Mouse (Mus musculus): ENCODE measurements at regions not wholly inside any gene's neighbourhood (a gene's known extent, or its start where the extent isn't known, plus 50 kb on each side); places are given as distances from the start of the nearest gene placed in this dataset.

DNA sequence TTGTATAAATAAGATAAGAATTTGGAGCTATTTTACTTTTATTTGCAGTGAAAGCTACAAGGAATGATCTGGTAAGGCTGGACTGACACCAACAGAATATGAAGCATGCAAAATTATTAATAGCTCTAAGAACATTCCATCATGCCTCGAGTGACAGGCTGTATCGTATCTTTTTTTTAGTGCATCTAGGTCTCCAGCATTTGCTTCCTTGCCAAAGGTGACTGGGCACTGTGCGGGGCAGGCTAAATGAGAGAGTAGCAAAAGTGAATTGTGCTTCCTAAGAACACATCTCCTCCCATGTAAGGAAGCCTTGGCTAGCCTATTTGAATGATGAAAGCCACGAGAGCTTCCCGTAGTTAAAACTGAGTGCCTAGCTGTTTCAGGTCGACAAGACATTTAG is 261.5 kb upstream of the Ndst3 start:
- no peak for DNase-seq

DNA sequence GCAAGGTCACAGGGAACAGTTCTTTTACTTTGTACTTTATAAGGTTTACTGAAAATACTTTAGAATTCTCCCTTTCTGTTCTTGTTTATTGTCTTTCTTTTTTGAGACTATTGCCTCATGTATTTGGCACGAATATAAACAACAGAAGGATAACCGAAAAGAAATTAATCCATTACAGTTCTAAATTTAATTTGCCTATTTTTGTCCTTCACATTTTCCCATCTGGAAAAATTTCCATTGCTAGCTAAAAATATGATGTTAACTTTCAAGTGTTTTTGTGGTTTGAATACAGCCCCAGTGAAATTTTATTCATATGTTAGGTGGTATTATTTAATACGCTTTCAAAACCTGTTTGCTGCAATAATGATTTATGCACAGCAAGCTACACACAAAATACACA is 276.7 kb upstream of the Ndst3 start:
- no peak for DNase-seq

DNA sequence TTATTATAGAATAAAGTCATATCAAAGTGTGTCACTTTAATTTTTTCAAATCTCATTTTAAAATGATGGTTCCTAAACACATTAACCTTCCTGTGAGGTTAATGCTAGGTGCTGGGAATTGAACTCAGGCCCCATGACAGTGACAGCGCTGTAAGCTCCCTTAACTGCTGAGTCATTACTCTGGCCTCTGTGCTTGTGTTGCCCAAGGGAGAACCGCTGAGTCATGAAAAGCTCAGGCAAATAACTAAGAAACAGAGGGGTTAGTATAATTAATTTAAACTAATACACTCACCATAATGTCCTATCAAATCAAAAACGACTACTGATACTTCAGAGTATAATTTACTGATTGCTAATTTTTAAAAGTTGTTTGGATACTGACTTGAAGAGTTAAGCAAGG is 281.7 kb upstream of the Ndst3 start:
- DNase-seq: no peak

DNA sequence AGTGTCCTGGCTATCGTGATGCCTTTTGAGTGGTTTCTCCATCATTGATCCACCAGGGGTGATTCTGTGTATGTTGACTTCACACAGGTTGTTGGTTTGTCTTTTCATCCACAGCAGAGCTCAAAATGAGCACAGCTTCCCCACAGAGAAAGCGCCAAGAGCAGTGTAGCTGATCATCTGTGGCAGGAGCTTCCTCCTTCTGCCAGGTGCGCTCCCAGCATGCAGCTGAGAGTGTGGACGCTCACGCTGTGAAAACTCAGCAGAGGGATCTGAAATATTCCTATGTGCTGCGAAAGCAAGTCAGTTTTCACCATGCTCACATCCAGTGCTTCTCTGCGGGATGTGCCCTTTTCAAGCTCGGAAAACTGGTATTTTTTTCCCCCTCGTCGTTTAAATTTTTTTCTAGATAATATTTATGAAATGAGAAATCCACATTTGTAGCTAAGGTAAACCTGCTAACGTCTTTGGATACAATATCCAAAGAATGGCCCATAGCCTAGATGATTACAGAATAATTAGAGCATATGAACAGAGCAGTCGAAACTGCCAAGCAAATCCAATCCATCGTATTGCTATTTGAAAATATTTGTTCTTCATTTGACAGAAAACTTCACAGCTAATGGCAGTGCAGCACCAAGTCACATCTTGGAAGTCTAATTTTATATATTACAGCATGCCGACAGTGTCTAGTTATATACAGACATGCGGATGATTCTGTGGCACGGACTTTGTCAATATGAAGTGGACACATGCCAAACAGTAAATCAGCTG is 283.3 kb upstream of the Ndst3 start:
- no peak for DNase-seq

GRCm38 (mm10) chr3:123976475-123976874 is 285.8 kb upstream of the Ndst3 start:
- DNase-seq: no peak

DNA sequence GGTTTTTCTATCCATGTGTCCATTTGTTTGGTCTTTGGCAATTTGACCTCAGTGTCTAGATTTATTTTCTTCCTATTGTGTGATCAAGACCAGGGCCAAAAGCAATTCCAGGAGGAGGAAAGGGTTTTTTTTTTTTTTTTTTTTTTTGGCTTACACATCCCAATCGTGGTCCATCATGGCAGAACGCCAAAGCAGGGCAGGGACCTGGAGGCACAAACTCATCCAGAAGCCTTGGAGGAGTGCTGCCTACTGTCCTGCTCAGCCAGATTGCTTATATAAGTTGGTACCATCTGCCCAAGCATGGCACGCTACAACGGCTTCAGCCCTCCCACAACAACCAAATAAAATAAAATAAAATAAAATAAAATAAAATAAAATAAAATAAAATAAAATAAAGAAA is 286.5 kb upstream of the Ndst3 start:
- no peak for DNase-seq

GRCm38 (mm10) chr3:123983045-123983444 is 292.4 kb upstream of the Ndst3 start:
- DNase-seq: no peak

GRCm38 (mm10) chr3:123983530-123983929 is 292.9 kb upstream of the Ndst3 start:
- DNase-seq: no peak

GRCm38 (mm10) chr3:123984028-123984427 is 293.4 kb upstream of the Ndst3 start:
- peak in 1 of 2 experiments; percentile 0 for DNase-seq

DNA sequence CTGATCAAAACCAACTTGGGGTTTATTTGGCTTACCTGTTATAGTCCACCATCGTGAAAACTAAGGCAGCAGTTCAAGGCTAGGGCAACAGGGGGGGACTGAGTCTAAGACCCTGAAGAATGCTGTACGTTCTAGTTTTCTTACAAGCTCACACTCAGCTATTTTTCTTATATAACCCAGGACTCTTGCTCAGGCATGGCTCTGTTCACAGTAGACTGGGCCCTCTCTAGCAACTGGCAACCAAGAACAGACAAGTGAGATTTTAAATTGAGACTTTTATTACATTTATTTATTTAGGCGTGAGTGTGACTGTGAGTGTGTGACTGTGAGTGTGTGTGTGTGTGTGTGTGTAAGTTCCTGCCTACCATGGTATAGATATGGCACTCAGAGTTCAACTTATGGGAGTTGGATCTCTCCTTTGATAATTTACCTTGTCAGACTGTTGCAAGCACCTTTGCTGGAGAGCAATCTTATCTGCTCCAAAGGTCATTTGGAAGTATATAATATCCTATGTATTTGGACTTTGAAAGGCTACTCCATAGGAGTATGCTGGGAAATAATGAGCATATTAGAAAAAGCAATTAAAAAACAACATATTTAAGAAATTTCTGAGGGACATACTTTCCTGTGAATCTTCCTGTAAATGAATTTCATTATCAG is 309.4 kb upstream of the Ndst3 start:
- DNase-seq: no peak

DNA sequence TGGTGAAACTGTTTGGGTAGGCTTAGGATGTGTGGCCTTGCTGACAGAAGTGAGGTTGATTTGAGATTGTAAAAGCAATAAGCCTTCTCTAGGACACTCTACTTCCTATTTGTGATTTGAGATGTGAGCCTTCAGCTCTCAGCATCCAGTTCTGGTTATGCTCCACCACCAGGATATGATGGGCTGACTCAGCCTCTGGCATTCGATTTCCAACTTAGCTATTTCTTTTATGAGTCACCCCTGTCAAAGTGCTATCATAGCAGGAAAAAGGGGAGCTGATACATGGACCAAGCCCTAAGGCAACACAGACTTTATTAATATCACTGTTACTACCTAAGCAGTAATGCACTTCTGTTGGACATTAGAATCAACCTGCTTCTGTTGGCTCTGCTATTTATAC is 310.2 kb upstream of the Ndst3 start:
- DNase-seq: no peak

GRCm38 (mm10) chr3:124011685-124012084 is 309.0 kb upstream of the Tram1l1 start:
- no peak for DNase-seq

DNA sequence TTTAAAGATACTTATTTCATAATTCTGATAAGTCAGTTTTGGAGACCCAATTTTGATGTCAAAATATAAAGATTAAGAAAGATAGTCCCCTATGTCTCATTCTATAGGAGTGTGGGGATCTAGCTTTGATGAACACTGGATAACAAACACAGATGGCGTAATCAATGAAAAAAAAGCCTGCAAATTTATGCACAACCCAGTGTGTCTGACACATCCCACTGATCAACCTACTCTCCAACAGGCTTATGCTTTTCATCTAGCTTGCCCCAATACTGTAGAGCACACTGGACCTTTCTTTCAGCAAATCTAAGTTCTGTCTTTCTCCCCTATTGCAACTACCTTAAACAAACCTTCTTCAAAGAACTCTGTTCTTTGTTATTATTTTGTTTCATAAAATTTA is 302.0 kb upstream of the Tram1l1 start:
- DNase-seq: no peak

- no peak for DNase-seq
Observed at GRCm38 (mm10) chr3:124026188-124026587, 294.5 kb upstream of the Tram1l1 start.

DNA sequence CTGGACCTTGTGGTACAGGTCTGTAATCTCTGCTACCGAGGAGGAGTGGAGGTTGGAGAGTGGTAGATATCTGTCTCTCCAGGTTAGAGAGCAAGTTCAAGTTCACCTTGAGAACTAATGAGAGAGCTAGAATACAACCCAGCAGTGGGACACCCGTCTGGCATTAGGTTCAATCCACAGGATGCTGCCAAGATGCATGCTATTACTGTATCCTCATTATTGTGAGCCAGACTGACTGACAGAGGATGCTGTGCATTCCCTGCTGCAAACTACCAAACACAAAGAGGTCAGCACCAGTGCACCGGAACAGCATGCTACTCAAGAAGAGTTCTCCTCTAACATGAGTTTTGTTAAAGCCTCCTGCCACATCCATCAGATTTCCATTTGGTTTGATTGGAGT is 253.6 kb upstream of the Tram1l1 start:
- DNase-seq: no peak

GRCm38 (mm10) chr3:124067538-124067937 is 253.1 kb upstream of the Tram1l1 start:
- no peak for DNase-seq

DNA sequence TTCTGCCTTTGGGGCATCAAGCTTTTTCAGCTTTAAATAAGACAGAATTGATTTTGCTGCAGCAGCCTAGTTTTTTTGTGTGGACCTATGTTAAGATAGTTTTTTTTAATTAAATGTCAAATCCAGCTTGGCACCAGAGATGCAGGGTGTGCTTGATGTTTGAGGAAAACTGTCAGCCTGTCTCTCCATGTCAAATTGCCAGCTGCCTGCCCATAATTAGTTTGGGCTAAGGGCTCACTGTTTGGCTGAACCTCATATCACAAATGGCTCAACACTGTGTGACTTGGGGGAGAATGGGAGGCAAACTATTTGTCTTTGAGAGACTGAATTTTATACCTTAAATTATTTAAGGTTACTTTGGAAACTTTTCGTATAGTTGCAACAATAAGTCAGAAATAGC is 252.7 kb upstream of the Tram1l1 start:
- no peak for DNase-seq

- no peak for DNase-seq
Observed at GRCm38 (mm10) chr3:124069182-124069581, 251.5 kb upstream of the Tram1l1 start.

- DNase-seq: no peak
Observed at GRCm38 (mm10) chr3:124075974-124076606, 244.6 kb upstream of the Tram1l1 start.

- DNase-seq: no peak
Observed at GRCm38 (mm10) chr3:124092404-124093121, 228.1 kb upstream of the Tram1l1 start.

GRCm38 (mm10) chr3:124113995-124114394 is 206.7 kb upstream of the Tram1l1 start:
- no peak for DNase-seq

- no peak for DNase-seq
Observed at GRCm38 (mm10) chr3:124156255-124156654, 164.4 kb upstream of the Tram1l1 start.

- no peak for DNase-seq
Observed at GRCm38 (mm10) chr3:124157858-124158655, 162.6 kb upstream of the Tram1l1 start.
